Mouse (Mus musculus) spleen, adult 2 months (tissue): ENCODE results near the gene Cacna1e.

Experiments
- CTCF ChIP-seq: fragments of 200-500 bp; IDR thresholded peaks from 2 replicates; pipeline ENCODE4 v1.5.1; 2011; ENCODE audit warnings: mild to moderate bottlenecking, inconsistent platforms; ENCODE audit not compliant: insufficient read depth, insufficient read length, insufficient replicate concordance; ENCODE audit errors: extremely low read depth
- POLR2A ChIP-seq: fragments of 200-500 bp; IDR thresholded peaks from 2 replicates; pipeline ENCODE4 v1.6.1; 2011; ENCODE audit warnings: low read depth, low read length, inconsistent platforms

- no peak for TF ChIP-seq CTCF
- no peak for TF ChIP-seq POLR2A
These were observed 422.8 kb downstream of the Cacna1e start for GRCm38 (mm10) chr1:154461521-154461920.
